Mouse (Mus musculus) G1E (cell line): ENCODE measurements around the gene Calm3. TPM values are rescaled to one million over a fixed set of nuclear protein-coding genes. Genes with fewer than 3 reads are reported as not detected.

Source experiments
- ATAC-seq: 2 replicates; pipeline ENCODE4 v1.8.0; 2016; ENCODE audit warnings: mild to moderate bottlenecking; ENCODE audit not compliant: insufficient number of reproducible peaks, poor library complexity, low FRiP score, severe bottlenecking; ENCODE audit errors: extremely low read depth
- DNase-seq: peaks from one replicate; pipeline ENCODE4 v3.0.0; 2012; ENCODE audit warnings: low spot score
- H3K27me3 ChIP-seq: 2 replicates; pipeline ENCODE4 v1.6.1; 2012; ENCODE audit warnings: mild to moderate bottlenecking, low read length, inconsistent platforms; ENCODE audit not compliant: insufficient read depth
- H3K36me3 ChIP-seq: replicated peaks from 2 replicates; pipeline ENCODE3; 2012; ENCODE audit warnings: mild to moderate bottlenecking, inconsistent platforms
- H3K4me1 ChIP-seq: 2 replicates; pipeline ENCODE4 v1.6.1; 2012; ENCODE audit warnings: low read depth, low read length, inconsistent platforms, mixed read lengths; ENCODE audit not compliant: insufficient read depth
- H3K4me3 ChIP-seq: 2 replicates; pipeline ENCODE4 v1.5.1; 2012; ENCODE audit warnings: low read depth, mild to moderate bottlenecking, inconsistent platforms, low read length, moderate library complexity, mixed read lengths
- H3K9me3 ChIP-seq: replicated peaks from 2 replicates; pipeline ENCODE4 v1.6.1; 2012; ENCODE audit warnings: inconsistent platforms
- CTCF ChIP-seq: IDR thresholded peaks from 2 replicates; pipeline ENCODE4 v1.5.1; 2012; ENCODE audit warnings: low read depth, low read length, inconsistent platforms, mixed read lengths
- GATA1 ChIP-seq: IDR thresholded peaks from 2 replicates; pipeline ENCODE4 v1.6.1; 2012; ENCODE audit warnings: borderline replicate concordance, low read length, inconsistent platforms, mixed read lengths
- GATA2 ChIP-seq: IDR thresholded peaks from 2 replicates; pipeline ENCODE4 v1.6.1; 2012; ENCODE audit warnings: low read depth, low read length, inconsistent platforms, borderline replicate concordance
- POLR2AphosphoS5 ChIP-seq: IDR thresholded peaks from 2 replicates; pipeline ENCODE4 v1.6.1; 2012; ENCODE audit warnings: low read depth, low read length, inconsistent platforms; ENCODE audit not compliant: insufficient replicate concordance
- TAL1 ChIP-seq: conservative IDR thresholded peaks from 2 replicates; pipeline ENCODE4 v1.6.1; 2012; ENCODE audit warnings: low read depth, low read length, inconsistent platforms, mixed read lengths
- polyA plus RNA-seq: library from polyadenylated mRNA; stranded (reverse); fragments of >175 nt; gene quantifications from 2 replicates; pipeline ENCODE4 v1.2.3, GENCODE M21; 2012
- total RNA-seq, 2 experiments: library from RNA; stranded (forward) in 1 of 2; stranded (reverse) in 1 of 2; fragments of 200-1000 nt in 1 of 2; fragments of >200 nt in 1 of 2; fragmentation: Nextera tagmentation in 1 of 2; gene quantifications; 2 replicates each; pipeline ENCODE4 v1.2.3; 2014 to 2017

Gene Calm3
- total and polyA plus RNA-seq, 3 experiments: 157 to 792 (median 344) TPM

DNA sequence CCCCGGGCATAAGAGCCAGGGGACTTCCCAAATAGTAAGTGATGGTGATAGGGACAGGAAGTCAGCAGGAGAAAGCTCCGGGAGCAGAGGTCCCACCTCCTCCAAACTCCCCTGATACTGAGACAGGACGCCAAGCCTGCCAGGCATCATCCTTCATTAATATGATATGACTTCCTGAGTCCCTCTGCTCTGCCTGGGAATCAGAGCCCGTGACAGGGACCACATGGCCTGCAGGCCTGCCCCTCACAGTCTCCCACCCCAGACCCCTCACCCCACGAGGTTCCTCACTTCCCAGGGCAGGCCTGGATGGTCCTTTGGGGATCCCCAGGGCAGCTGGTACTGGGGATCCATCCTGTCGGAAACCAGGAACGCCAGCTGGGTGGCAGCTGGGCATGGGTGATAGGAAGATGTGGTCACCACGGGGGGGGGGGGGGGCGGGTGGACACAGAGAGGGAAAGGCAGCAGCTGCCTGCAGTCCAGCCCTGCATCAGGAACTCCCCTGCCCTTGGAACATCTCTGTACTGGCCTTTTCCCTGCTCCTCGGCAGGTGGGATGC lies 19.7 kb downstream of the Calm3 start:
- TF ChIP-seq GATA1 (no peak), POLR2AphosphoS5 (no peak), TAL1 (no peak), GATA2 (no peak), CTCF (no peak)
- Histone ChIP-seq H3K27me3 (peaks cover 46% of the 10 kb centered on the region), H3K9me3 (no peaks in the 10 kb centered on the region), H3K36me3 (no peaks in the 10 kb centered on the region), H3K4me1 (peaks cover 50% of the 10 kb centered on the region), H3K4me3 (no peak overlapping the region)
- DNase-seq (no peak), ATAC-seq (no peak)

DNA sequence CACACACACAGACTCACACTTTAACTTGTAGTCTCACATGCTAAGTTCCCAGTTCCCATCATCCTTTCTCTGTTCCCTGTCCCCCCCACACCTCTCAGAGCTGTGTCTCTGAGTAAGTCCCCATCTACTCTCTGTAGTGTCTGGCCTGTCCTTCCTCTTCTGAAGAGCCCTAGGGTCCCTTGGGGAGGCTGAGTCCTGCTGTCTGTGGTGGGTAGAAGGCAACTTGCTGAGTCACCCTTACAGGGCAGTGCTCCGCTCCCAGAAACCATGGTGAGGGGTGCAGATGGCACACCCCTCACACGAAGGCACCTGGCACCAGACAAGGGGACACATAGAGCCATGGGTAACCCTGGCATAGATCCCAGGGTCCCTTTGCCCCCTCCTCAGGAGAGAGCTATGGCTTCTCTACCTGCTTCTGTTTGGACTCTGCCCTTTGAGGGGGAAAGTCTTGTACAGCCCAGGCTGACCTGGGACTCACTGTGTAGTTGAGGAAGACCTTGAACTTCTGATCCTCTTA lies 20.4 kb downstream of the Calm3 start:
- DNase-seq (no peak), ATAC-seq (peak; percentile 46; the same call in 1 of the 2 replicates)
- Histone ChIP-seq H3K27me3 (peaks cover 41% of the 10 kb centered on the region), H3K4me3 (no peak overlapping the region), H3K4me1 (peaks cover 50% of the 10 kb centered on the region), H3K9me3 (no peaks in the 10 kb centered on the region), H3K36me3 (no peaks in the 10 kb centered on the region)
- no peak for TF ChIP-seq GATA1
- TF ChIP-seq GATA2: no peak
- TF ChIP-seq CTCF: no peak
- TF ChIP-seq POLR2AphosphoS5: no peak
- no peak for TF ChIP-seq TAL1

- TF ChIP-seq GATA1: no peak
- no peak for TF ChIP-seq TAL1
- no peak for TF ChIP-seq GATA2
- no peak for TF ChIP-seq CTCF
- peaks cover 23% of the 10 kb centered on the region for H3K27me3 ChIP-seq
- DNase-seq (no peak), ATAC-seq (no peak)
- H3K9me3 ChIP-seq: no peaks in the 10 kb centered on the region
- no peak overlapping the region for H3K4me3 ChIP-seq
- H3K36me3 ChIP-seq: no peaks in the 10 kb centered on the region
- H3K4me1 ChIP-seq: peaks cover 35% of the 10 kb centered on the region
Observed at GRCm38 (mm10) chr7:16900526-16900925, 23.4 kb downstream of the Calm3 start.

DNA sequence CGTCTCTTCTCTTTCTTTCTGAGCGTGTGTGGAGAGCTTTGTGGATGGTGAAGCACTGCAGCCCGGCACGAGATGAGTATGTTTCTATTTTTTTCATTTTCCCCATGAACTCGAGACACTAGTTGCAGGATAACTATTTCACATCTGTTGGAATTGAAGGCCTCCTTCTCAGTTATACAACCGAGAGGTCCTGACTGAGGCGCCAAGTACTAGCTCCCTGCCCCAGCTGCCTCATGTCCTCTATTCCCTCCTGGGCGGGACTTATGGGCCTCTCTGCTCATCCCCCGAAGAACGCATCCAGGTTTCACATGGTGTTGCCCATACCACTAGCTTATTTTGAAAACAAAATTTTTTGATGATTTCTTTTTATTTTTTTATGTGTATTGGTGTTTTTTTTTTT lies 28.4 kb downstream of the Calm3 start:
- Histone ChIP-seq H3K9me3 (no peaks in the 10 kb centered on the region), H3K4me3 (no peak overlapping the region), H3K27me3 (peaks cover 54% of the 10 kb centered on the region), H3K36me3 (no peaks in the 10 kb centered on the region), H3K4me1 (peaks cover 26% of the 10 kb centered on the region)
- ATAC-seq (no peak), DNase-seq (no peak)
- no peak for TF ChIP-seq POLR2AphosphoS5
- no peak for TF ChIP-seq GATA1
- TF ChIP-seq TAL1: no peak

DNA sequence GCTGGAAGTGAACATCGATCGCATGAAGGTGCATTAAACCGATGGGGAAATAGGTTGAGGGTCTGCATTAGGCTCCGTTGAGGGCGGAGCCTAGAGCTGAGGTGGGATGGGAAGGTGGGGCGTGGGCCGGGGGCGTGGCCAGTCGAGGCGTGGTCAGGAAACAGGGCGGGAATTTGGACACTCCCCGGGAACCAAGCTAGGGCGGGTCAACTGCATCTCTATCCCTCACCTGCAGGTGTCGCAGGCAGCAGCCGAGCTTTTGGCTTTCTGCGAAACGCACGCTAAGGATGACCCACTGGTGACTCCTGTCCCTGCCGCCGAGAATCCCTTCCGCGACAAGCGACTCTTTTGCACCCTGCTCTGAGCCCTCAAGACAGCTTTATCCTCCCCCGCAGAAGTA lies 28.9 kb downstream of the Calm3 start:
- H3K4me1 ChIP-seq: peaks cover 26% of the 10 kb centered on the region
- TF ChIP-seq CTCF (peak; percentile 70), TAL1 (no peak)
- ATAC-seq (no peak; the same call in 1 of the 2 replicates), DNase-seq (no peak)
- peaks cover 52% of the 10 kb centered on the region for H3K27me3 ChIP-seq
- H3K9me3 ChIP-seq: no peaks in the 10 kb centered on the region
- no peaks in the 10 kb centered on the region for H3K36me3 ChIP-seq
- peak overlapping the region; percentile 42; the same call in 1 of the 2 replicates for H3K4me3 ChIP-seq

- Histone ChIP-seq H3K36me3 (no peaks in the 10 kb centered on the region), H3K27me3 (peaks cover 46% of the 10 kb centered on the region), H3K4me3 (no peak overlapping the region), H3K4me1 (peaks cover 26% of the 10 kb centered on the region), H3K9me3 (no peaks in the 10 kb centered on the region)
- ATAC-seq (no peak), DNase-seq (no peak)
- no peak for TF ChIP-seq GATA2
- TF ChIP-seq GATA1: no peak
- no peak for TF ChIP-seq TAL1
- TF ChIP-seq CTCF: no peak
- TF ChIP-seq POLR2AphosphoS5: no peak
Observed at GRCm38 (mm10) chr7:16894279-16894678, 29.6 kb downstream of the Calm3 start.
